Mouse (Mus musculus) liver, postnatal 0 days (tissue): Measurements from ENCODE around the gene Gm44790. TPM values are rescaled to one million over a fixed set of nuclear protein-coding genes. Genes with fewer than 3 reads are reported as not detected.
A peak's percentile ranks its signal among the peaks of the same experiment; 100 is the strongest.

Source experiments
- ATAC-seq: fragments of 200-750 bp; cut with Nextera tagmentation; 2 replicates; pipeline ENCODE4 v1.8.0; 2017; ENCODE audit warnings: mild to moderate bottlenecking, moderate library complexity
- DNase-seq: peaks from one replicate; pipeline ENCODE4 v3.0.0-alpha.2; 2016
- H3K27ac ChIP-seq: fragments of 300-500 bp; sonication (generic); 2 replicates; pipeline ENCODE4 v1.5.1; 2014; ENCODE audit warnings: antibody characterized with exemption, moderate library complexity, mild to moderate bottlenecking, low read depth
- H3K27me3 ChIP-seq: fragments of 300-500 bp; sonication (generic); 2 replicates; pipeline ENCODE4 v1.6.1; 2014; ENCODE audit warnings: low read length, control low read depth, mixed read lengths; ENCODE audit not compliant: insufficient read depth
- H3K36me3 ChIP-seq: fragments of 300-500 bp; sonication (generic); replicated peaks from 2 replicates; pipeline ENCODE4 v1.6.1; 2014; ENCODE audit warnings: mild to moderate bottlenecking, control low read depth, low read length, moderate library complexity, mixed read lengths; ENCODE audit not compliant: insufficient read depth
- H3K4me1 ChIP-seq: fragments of 300-500 bp; sonication (generic); 2 replicates; pipeline ENCODE4 v1.6.1; 2014; ENCODE audit warnings: antibody characterized with exemption, mild to moderate bottlenecking, control low read depth; ENCODE audit not compliant: insufficient read depth
- H3K4me2 ChIP-seq: fragments of 300-500 bp; sonication (generic); 2 replicates; pipeline ENCODE4 v1.6.1; 2014; ENCODE audit warnings: low read depth, mild to moderate bottlenecking, low read length, moderate library complexity, mixed read lengths
- H3K4me3 ChIP-seq: fragments of 300-500 bp; sonication (generic); 2 replicates; pipeline ENCODE4 v1.5.1; 2014; ENCODE audit warnings: low read depth, low read length
- H3K9ac ChIP-seq: fragments of 300-500 bp; sonication (generic); replicated peaks from 2 replicates; pipeline ENCODE4 v1.6.1; 2014; ENCODE audit warnings: mild to moderate bottlenecking, moderate library complexity
- H3K9me3 ChIP-seq: fragments of 300-500 bp; sonication (generic); 2 replicates; pipeline ENCODE4 v1.6.1; 2016; ENCODE audit warnings: mild to moderate bottlenecking, control low read depth, low read length, mixed read lengths
- CTCF ChIP-seq: sonication (generic); IDR thresholded peaks from 2 replicates; pipeline ENCODE4 v1.5.1; 2016; ENCODE audit warnings: antibody characterized with exemption, low read depth
- EP300 ChIP-seq: IDR thresholded peaks from 2 replicates; pipeline ENCODE4 v1.6.1; 2016; ENCODE audit warnings: antibody characterized with exemption, low read depth, mild to moderate bottlenecking
- WGBS: fragments of 180-500 bp; shearing (Covaris S2); extraction: QIAGEN DNeasy Blood & Tissue Kit; methylation state at CpG from one replicate; pipeline ENCODE4 v1.1.7; 2014; ENCODE audit not compliant: insufficient replicate concordance; 5-methylcytosine and 5-hydroxymethylcytosine counted together
- polyA plus RNA-seq: library from polyadenylated mRNA; unstranded; fragments of >200 nt; fragmentation: Nextera tagmentation; extraction: Ambion mirVana; gene quantifications from 2 replicates; pipeline ENCODE4 v1.2.1, GENCODE M21; 2015

Gene Gm44790
- polyA plus RNA-seq, 1 experiment from 2014 or later, result not detected

DNA sequence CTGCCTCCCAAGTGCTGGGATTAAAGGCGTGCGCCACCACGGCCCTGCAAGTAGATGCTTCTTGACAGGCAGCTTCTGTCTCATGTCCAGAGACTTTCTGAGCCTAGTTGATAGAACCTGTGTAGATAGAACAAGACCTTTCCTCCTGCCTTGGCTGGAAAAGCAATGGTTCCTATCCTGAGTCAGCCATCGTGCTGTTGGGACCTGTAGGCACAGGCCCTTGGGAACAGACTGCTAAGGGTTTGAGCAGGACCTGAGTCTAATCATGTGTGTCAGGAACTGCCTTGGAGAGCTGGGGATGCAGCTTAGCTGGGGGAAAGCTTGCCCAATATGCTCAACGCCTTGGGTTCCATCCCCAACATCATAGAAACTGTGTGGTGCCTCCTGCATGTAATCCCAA is 47.6 kb downstream of the Gm44790 start:
- no peak for DNase-seq
- Histone ChIP-seq H3K27ac (no peak overlapping the region), H3K4me1 (peaks cover 35% of the 10 kb centered on the region), H3K9ac (no peak overlapping the region), H3K4me3 (no peak overlapping the region), H3K4me2 (no peak overlapping the region), H3K36me3 (0 out of 2 replicates have a peak, but pooled peaks cover 4% of the 10 kb centered on the region), H3K27me3 (no peaks in the 10 kb centered on the region), H3K9me3 (no peaks in the 10 kb centered on the region)
- TF ChIP-seq EP300 (no peak), CTCF (no peak)
- no peak for ATAC-seq
- 87% methylated on average over 5 of the region's 5 CpGs for WGBS

DNA sequence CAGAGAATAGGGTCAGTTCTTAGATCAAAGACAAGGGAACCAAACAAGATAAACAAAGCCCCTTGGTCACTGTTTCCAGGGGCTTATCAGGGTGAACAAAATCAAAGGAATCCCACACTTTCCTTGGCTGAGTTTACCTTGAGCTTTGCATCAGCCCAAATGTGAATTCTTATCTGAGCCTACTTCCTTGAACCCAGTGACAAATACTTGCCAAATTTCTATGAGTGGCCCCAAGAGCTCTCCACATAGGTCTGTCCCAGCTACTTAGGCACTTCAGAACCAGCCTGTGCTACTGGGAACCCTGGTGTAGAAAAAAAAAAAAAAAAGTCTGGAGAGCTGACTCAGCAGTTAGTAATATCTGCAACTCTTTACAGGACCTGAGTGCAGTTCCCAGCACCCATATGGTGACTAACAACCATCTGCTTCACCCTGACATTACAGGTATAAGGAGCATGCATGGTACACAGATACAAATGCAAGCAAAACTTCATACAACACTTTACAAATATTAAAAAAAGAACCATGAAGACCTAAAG is 48.3 kb downstream of the Gm44790 start:
- DNase-seq (no peak), ATAC-seq (no peak)
- TF ChIP-seq CTCF, result no peak
- TF ChIP-seq EP300, result no peak

DNA sequence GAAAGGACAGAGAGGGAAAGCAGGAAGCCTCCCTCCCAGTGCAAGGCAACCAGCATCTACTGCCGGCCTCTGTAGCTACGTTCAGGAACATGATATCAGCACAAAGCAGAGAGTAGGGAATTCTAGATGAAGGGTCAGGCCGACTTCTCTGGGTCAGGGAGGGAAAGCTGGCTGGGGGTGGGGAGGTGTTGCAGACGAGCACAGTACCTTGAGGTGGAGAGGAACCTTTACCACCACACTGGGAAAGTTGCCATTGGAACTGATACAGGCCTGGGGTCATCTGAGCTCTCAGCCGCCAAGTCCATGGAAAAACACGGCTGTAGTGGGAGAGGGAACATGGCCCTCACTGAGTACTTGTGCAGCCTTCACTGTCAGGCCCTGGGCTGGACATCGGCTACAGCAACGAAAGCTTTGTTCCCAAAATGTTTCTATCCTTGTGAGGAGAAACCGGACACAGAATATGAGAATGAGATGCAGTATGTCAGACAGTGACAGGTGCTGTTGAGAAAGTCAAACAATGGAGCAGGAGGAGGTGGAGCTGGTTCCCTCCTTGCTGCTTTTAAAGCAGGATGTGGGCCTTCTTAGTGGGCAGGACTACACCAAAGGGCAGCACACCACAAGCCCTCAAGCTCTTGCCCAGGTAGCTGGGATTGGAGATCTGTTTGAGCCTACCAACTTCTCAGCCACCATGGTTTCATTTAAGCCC is 49.2 kb downstream of the Gm44790 start:
- 62% methylated on average over 9 of the region's 9 CpGs for WGBS
- H3K27ac ChIP-seq, result peak overlapping the region; percentile 45
- TF ChIP-seq CTCF, result no peak
- TF ChIP-seq EP300, result no peak
- no peaks in the 10 kb centered on the region for H3K9me3 ChIP-seq
- no peak overlapping the region for H3K4me2 ChIP-seq
- no peak for ATAC-seq
- no peak for DNase-seq
- H3K36me3 ChIP-seq, result no peaks in the 10 kb centered on the region
- H3K9ac ChIP-seq, result no peak overlapping the region
- no peaks in the 10 kb centered on the region for H3K27me3 ChIP-seq
- H3K4me1 ChIP-seq, result peaks cover 43% of the 10 kb centered on the region
- no peak overlapping the region for H3K4me3 ChIP-seq

More for the DNA sequence above, 48.3 kb downstream of the Gm44790 start:
- Histone ChIP-seq H3K27me3 (no peaks in the 10 kb centered on the region), H3K4me3 (no peak overlapping the region), H3K4me1 (peaks cover 41% of the 10 kb centered on the region), H3K9me3 (no peaks in the 10 kb centered on the region), H3K4me2 (no peak overlapping the region), H3K9ac (no peak overlapping the region), H3K27ac (peak overlapping the region; percentile 45; the same call in 1 of the 2 replicates), H3K36me3 (0 out of 2 replicates have a peak, but pooled peaks cover 4% of the 10 kb centered on the region)

DNA sequence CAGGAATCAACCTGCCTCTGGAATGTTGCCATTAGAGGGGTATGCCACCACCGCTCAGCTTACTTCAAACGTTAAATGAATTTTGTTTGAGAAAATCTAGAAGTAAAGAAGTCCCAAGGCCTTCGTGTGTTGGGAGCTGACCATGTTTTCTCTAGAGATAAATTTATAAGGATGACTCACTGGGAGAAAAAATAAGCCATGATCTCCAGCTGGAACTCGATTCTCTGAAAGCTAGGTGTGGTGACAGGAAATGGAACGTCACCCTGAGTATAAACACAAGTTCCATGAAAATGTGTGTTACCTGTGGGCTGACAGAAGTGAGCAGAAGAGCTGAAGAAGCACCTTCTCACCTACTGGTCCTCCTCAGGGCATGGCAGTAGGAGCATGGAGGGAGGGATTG is 50.5 kb downstream of the Gm44790 start:
- Histone ChIP-seq H3K4me3 (no peak overlapping the region), H3K4me2 (no peak overlapping the region), H3K4me1 (peaks cover 47% of the 10 kb centered on the region), H3K27ac (no peak overlapping the region), H3K9me3 (no peaks in the 10 kb centered on the region), H3K9ac (no peak overlapping the region), H3K36me3 (no peaks in the 10 kb centered on the region), H3K27me3 (no peaks in the 10 kb centered on the region)
- 65% methylated on average over 5 of the region's 5 CpGs for WGBS
- TF ChIP-seq EP300, result no peak
- no peak for TF ChIP-seq CTCF
- no peak for DNase-seq
- no peak for ATAC-seq

DNA sequence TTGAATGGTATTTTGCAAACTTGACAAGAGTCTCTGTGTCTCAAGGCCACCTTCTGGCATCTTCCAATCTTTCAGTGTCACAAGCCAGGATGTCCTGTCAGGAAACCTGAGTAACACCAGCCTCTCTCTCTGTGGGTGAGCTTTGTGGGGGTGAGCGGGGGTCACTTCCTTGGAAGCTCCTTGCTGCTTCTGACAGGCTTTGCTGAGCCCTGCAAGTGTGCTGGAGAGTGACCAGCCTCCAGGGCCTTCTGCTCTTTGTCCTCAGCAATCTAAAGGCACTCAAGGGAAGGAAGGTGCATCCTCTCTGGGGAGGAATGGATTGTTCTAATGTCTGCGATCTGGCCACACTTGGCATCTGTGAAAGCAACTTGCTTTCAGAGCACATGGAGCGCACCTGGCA is 52.9 kb downstream of the Gm44790 start:
- DNase-seq (peak; percentile 21), ATAC-seq (peak; percentile 49; the same call in 1 of the 2 replicates)
- TF ChIP-seq EP300 (no peak), CTCF (no peak)
- Histone ChIP-seq H3K4me3 (no peak overlapping the region), H3K4me2 (no peak overlapping the region), H3K27ac (peak overlapping the region; percentile 58), H3K27me3 (no peaks in the 10 kb centered on the region), H3K9me3 (no peaks in the 10 kb centered on the region), H3K4me1 (peaks cover 36% of the 10 kb centered on the region), H3K36me3 (no peaks in the 10 kb centered on the region), H3K9ac (no peak overlapping the region)
- 59% methylated on average over 3 of the region's 3 CpGs for WGBS

DNA sequence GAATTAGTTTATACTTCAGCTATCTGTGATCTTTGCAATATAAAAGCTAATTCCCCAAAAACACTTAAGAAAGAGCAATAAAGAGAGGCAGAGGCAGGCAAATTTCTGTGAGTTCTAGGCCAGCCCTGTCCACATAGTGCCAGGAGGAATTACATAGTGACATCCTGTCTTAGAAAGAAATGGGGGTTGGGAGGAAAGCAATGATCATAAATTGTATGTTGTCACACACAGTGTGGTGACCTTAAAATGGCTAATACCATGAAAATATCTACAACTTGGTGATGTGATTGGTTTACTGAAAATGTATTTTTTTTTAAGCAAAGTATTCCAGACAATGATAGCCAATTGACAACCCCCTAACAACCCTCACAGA is 53.3 kb downstream of the Gm44790 start:
- no peaks in the 10 kb centered on the region for H3K36me3 ChIP-seq
- no peak overlapping the region for H3K9ac ChIP-seq
- no peaks in the 10 kb centered on the region for H3K27me3 ChIP-seq
- H3K4me2 ChIP-seq, result peak overlapping the region; percentile 23; the same call in 1 of the 2 replicates
- no peaks in the 10 kb centered on the region for H3K9me3 ChIP-seq
- H3K4me3 ChIP-seq, result no peak overlapping the region
- H3K27ac ChIP-seq, result peak overlapping the region; percentile 58
- no peak for TF ChIP-seq EP300
- ATAC-seq (no peak), DNase-seq (no peak)
- peaks cover 36% of the 10 kb centered on the region for H3K4me1 ChIP-seq
